Mouse (Mus musculus): ENCODE results near the gene Adgrg4. TPM values are rescaled to one million over a fixed set of nuclear protein-coding genes. Genes with fewer than 3 reads are reported as not detected.
A peak's percentile ranks its signal among the peaks of the same experiment; 100 is the strongest.

The Adgrg4 gene
- 0.31 and 0.33 TPM in 2 replicates for polyA plus RNA-seq (2015; fragmentation: Nextera tagmentation; extraction: Ambion mirVana)

DNA sequence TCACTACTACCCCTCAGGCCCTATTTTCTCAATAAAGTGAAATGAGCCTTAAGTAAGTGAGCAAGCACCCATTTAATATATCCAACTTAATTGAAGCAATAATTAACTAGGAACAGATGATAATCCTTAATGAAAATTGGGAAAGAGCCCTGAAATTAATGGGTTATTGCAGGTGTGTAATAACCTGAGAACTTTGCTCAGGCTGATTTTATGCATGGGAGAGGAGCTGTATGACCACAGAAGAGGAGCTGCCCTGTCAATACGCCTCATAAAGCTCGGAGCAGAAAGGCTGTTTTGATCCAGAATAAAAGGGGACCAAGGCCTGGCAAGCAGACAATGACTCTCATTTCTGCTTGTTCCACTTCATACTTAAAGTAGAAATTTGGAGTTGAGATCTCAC lies at the start of gene Adgrg4:
Adgrg4 (plus strand) TSS at position 301 of the 400 bp plus-strand sequence.
- no peaks in the 10 kb centered on the region for H3K9me3 ChIP-seq

GRCm38 (mm10) chrX:56821765-56822603 lies 48.0 kb upstream of the Adgrg4 start, which contains the start of gene Map7d3:
Gene Map7d3, minus strand, starts transcription at chrX:56822326.
- H3K27me3 ChIP-seq (replicated peaks) = no peaks in the 10 kb centered on the region
- no peak within 1 kb of the TSS; the same call in 1 of the 2 replicates for H3K9ac ChIP-seq
- 23% methylated on average over 35 of the region's 35 CpGs for WGBS
- peak within 1 kb of the TSS; percentile 45 for H3K4me3 ChIP-seq (replicated peaks)
- H3K9me3 ChIP-seq = no peaks in the 10 kb centered on the region
- H3K36me3 ChIP-seq = no peaks in the 10 kb centered on the region
- no peaks in the 10 kb centered on the region for H3K4me1 ChIP-seq (replicated peaks)
- peak; percentile 61; the same call in 1 of the 2 replicates for ATAC-seq
- H3K4me2 ChIP-seq (replicated peaks) = peak within 1 kb of the TSS; percentile 71
- no peak within 1 kb of the TSS for H3K27ac ChIP-seq

More for the DNA sequence above, at the start of gene Adgrg4:
- no peak within 1 kb of the TSS for H3K4me3 ChIP-seq (replicated peaks)
- H3K27ac ChIP-seq = no peak within 1 kb of the TSS
- no peaks in the 10 kb centered on the region for H3K36me3 ChIP-seq
- no peak within 1 kb of the TSS for H3K4me2 ChIP-seq (replicated peaks)
- H3K4me1 ChIP-seq (replicated peaks) = no peaks in the 10 kb centered on the region
- no peak within 1 kb of the TSS for H3K9ac ChIP-seq
- ATAC-seq = no peak
- H3K27me3 ChIP-seq (replicated peaks) = no peaks in the 10 kb centered on the region
- 72% methylated on average over 2 of the region's 2 CpGs for WGBS

DNA sequence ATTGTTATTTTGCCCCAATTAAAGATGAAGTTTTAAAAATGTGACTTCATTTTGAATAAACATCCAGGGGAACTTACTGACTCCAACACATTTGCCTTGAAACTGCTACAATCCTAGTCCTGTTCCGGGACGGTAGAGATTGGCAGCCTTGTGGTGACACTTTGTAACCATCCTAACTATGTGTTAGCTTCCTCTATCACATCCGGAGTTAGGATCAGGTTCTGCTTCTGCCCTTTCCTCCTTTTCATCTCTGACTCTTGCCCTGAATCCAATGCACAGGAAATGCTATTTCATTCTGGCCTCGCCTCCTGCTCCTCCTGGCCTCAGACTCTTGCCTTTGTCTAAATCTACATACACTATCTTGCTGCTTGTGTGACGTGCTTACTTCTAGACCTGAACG lies 42.5 kb upstream of the Adgrg4 start:
- H3K4me1 ChIP-seq (replicated peaks) = no peaks in the 10 kb centered on the region
- H3K36me3 ChIP-seq = no peaks in the 10 kb centered on the region
- no peak overlapping the region for H3K27ac ChIP-seq
- no peak overlapping the region for H3K9ac ChIP-seq
- 72% methylated on average over 6 of the region's 6 CpGs for WGBS
- no peak overlapping the region for H3K4me2 ChIP-seq (replicated peaks)
- ATAC-seq = no peak
- H3K9me3 ChIP-seq = no peaks in the 10 kb centered on the region
- H3K4me3 ChIP-seq (replicated peaks) = no peak overlapping the region
- H3K27me3 ChIP-seq (replicated peaks) = no peaks in the 10 kb centered on the region

- no peak for ATAC-seq
- H3K9me3 ChIP-seq = no peaks in the 10 kb centered on the region
- no peaks in the 10 kb centered on the region for H3K4me1 ChIP-seq (replicated peaks)
- H3K27ac ChIP-seq = no peak overlapping the region
- no peak overlapping the region for H3K9ac ChIP-seq
- H3K36me3 ChIP-seq = no peaks in the 10 kb centered on the region
- no peaks in the 10 kb centered on the region for H3K27me3 ChIP-seq (replicated peaks)
- H3K4me3 ChIP-seq (replicated peaks) = no peak overlapping the region
- WGBS = 83% methylated on average over 6 of the region's 6 CpGs
- H3K4me2 ChIP-seq (replicated peaks) = no peak overlapping the region
These were observed 34.1 kb upstream of the Adgrg4 start for GRCm38 (mm10) chrX:56835842-56836241.

DNA sequence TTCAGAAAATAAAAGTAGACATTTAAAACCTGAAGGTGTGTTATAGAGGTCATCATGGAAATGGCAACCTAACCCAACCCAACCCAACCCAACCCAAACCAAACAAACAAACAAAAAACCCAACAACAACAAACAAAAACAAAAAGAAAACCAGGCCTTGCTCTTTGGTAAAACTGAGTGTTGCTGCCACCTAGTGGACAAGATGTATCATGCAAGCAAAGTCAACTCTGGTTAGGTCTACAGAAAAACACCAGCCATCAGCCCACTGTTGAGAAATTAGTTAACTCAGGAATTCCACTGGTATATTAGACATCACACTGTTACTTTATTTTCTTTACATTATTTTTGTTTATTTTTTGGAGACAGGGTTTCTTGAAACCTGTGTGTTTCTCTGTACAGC lies 30.6 kb upstream of the Adgrg4 start:
- H3K4me1 ChIP-seq (replicated peaks) = no peaks in the 10 kb centered on the region
- no peak overlapping the region for H3K4me3 ChIP-seq (replicated peaks)
- H3K4me2 ChIP-seq (replicated peaks) = no peak overlapping the region
- no peak overlapping the region for H3K27ac ChIP-seq
- H3K36me3 ChIP-seq = no peaks in the 10 kb centered on the region
- ATAC-seq = no peak
- H3K9ac ChIP-seq = no peak overlapping the region
- no peaks in the 10 kb centered on the region for H3K27me3 ChIP-seq (replicated peaks)
- no peaks in the 10 kb centered on the region for H3K9me3 ChIP-seq

DNA sequence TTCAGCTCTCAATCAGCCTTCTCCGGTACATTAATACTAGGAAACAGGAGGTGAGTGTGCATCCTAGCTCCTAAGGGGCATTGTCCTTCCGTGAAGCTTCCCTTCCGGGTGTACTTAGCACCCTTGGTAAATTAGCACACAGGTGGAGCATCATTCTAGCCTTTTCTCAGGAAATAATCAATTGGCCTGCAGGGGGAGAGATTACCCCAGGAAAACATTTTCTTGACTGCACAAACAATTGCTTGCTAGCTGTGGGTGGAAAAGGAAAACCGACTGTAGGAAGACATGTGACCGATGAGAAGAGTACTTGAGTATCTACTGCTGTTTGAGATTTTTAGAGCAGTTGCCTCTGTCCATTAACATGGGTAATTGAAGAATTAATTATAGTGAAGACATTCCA lies 28.7 kb upstream of the Adgrg4 start:
- Histone ChIP-seq H3K9me3 (no peaks in the 10 kb centered on the region), H3K4me3 (replicated peaks) (no peak overlapping the region), H3K27ac (no peak overlapping the region), H3K4me2 (replicated peaks) (no peak overlapping the region), H3K9ac (no peak overlapping the region), H3K4me1 (replicated peaks) (no peaks in the 10 kb centered on the region), H3K27me3 (replicated peaks) (no peaks in the 10 kb centered on the region), H3K36me3 (no peaks in the 10 kb centered on the region)
- no peak for ATAC-seq
- 65% methylated on average over 5 of the region's 5 CpGs for WGBS

DNA sequence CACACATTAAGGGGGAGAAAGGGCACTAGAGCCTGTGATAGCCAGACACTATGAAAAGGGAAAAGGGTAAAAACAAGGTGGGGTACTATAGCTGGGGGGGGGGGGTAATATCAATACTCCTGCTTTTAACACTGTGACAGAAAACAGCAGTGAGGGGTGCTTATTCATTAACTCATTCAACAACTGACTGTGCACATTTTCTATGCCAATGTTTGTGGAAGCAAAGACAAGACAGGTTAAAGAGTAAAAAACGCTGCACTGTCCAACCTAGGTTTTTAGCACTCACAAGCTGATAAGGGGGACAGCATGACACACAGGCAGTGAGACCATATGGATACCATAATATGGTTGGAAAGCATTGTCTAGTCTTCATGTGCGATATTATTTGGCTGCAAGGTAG lies 142.9 kb downstream of the Adgrg4 start:
- Histone ChIP-seq H3K27me3 (replicated peaks) (no peaks in the 10 kb centered on the region), H3K4me3 (replicated peaks) (no peak overlapping the region), H3K4me2 (replicated peaks) (no peak overlapping the region), H3K36me3 (no peaks in the 10 kb centered on the region), H3K9me3 (no peaks in the 10 kb centered on the region), H3K27ac (no peak overlapping the region), H3K9ac (no peak overlapping the region), H3K4me1 (replicated peaks) (no peaks in the 10 kb centered on the region)
- no peak for ATAC-seq
- 67% methylated on average over 2 of the region's 2 CpGs for WGBS

DNA sequence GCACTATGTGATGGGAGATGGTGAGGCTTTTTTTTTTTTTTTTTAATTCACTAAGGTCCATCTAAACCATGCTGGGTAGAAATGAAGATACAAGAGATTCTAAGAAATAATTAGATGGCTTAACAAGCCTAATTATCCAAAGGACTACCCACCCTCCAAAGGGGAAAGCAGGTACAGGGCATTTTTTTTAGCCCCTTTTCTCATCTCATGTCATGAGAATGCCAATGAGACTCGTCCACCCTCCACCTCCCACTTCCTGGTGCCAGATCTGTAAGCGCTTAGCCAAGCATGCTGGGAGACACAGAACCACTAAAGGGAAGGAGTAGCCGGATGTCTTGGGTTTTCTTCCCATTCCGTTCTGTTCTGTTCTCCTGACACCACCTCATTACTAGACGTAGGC lies 172.8 kb downstream of the Adgrg4 start, which contains the start of gene Brs3:
Brs3 (plus strand) TSS at position 301 of the 400 bp plus-strand sequence.
- Histone ChIP-seq H3K27ac (no peak within 1 kb of the TSS), H3K4me2 (replicated peaks) (no peak within 1 kb of the TSS), H3K4me1 (replicated peaks) (no peaks in the 10 kb centered on the region), H3K4me3 (replicated peaks) (no peak within 1 kb of the TSS), H3K9ac (no peak within 1 kb of the TSS), H3K36me3 (no peaks in the 10 kb centered on the region), H3K27me3 (replicated peaks) (no peaks in the 10 kb centered on the region), H3K9me3 (no peaks in the 10 kb centered on the region)
- WGBS = 85% methylated on average over 5 of the region's 5 CpGs
- ATAC-seq = no peak

- no peak for ATAC-seq
- WGBS = 71% methylated on average over 6 of the region's 6 CpGs
These were observed 173.9 kb downstream of the Adgrg4 start for GRCm38 (mm10) chrX:57043869-57044268.

More at GRCm38 (mm10) chrX:57043869-57044268, 173.9 kb downstream of the Adgrg4 start:
- no peak overlapping the region for H3K4me2 ChIP-seq (replicated peaks)
- no peaks in the 10 kb centered on the region for H3K9me3 ChIP-seq
- no peaks in the 10 kb centered on the region for H3K4me1 ChIP-seq (replicated peaks)
- H3K27ac ChIP-seq = no peak overlapping the region
- no peaks in the 10 kb centered on the region for H3K27me3 ChIP-seq (replicated peaks)
- no peak overlapping the region for H3K4me3 ChIP-seq (replicated peaks)
- H3K9ac ChIP-seq = no peak overlapping the region
- no peaks in the 10 kb centered on the region for H3K36me3 ChIP-seq

Other genes with a start within 250 kb of the Adgrg4 start
- 47.0 and 54.3 TPM in 2 replicates for gene Fhl1, start 138.4 kb upstream of the Adgrg4 start, polyA plus RNA-seq (2015; fragmentation: Nextera tagmentation; extraction: Ambion mirVana)
- 1.7 and 2.0 TPM in 2 replicates for gene Map7d3, start 47.8 kb upstream of the Adgrg4 start, polyA plus RNA-seq (2015; fragmentation: Nextera tagmentation; extraction: Ambion mirVana)
- gene Brs3, start 172.9 kb downstream of the Adgrg4 start, polyA plus RNA-seq (2015; fragmentation: Nextera tagmentation; extraction: Ambion mirVana) = not detected in 2 replicates
- gene Htatsf1, start 183.4 kb downstream of the Adgrg4 start, polyA plus RNA-seq (2015; fragmentation: Nextera tagmentation; extraction: Ambion mirVana) = 57.9 and 61.6 TPM in 2 replicates
- not detected in 2 replicates for gene Vgll1, start 217.9 kb downstream of the Adgrg4 start, polyA plus RNA-seq (2015; fragmentation: Nextera tagmentation; extraction: Ambion mirVana)